ENCODE assay signal across 10 mouse cellular contexts in the genomic region with DNA sequence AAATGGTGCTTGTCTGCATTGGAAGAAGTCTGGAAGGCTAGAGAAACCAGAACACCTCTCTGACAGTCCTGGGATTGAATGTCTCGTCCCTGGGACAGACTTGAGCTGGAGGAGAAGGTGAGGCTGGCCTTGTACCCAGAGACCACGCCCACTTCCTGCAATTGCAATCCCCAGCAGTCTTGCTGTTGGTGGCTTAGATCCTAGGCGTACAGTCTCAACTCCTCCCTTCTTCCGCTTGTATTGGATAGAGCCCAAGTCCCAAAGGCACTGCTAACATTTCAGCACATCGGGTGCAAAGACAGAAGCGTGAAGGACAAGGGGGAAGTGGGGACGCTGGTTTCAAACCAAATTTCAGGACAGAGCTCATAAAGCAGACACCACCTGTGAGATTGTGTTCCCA.
A peak's percentile ranks its signal among the peaks of the same experiment; 100 is the strongest.
DNase-seq lines count a peak whose midpoint lies in the region; ATAC-seq lines count a peak whose summit lies in the region.
"Had no signal": no experiment of that assay in that cellular context is flagged by ENCODE, and none has a peak within 500 bp of the region (broad histone marks: within the 10 kb centered on the region; RNA-seq: fewer than 3 reads in every experiment).

No protein-coding gene starts in this region.

- DNase-seq in embryo, embryonic 10 days (ENCODE audit: low spot score) = peak; percentile 25
- no peak for DNase-seq in embryo, embryonic 9.5 days (ENCODE audit: extremely low spot score)
- DNase-seq in lung, postnatal 36 days = peak; percentile 15
- no peak for DNase-seq in layer of hippocampus, adult 9-11 months
- DNase-seq in forebrain, embryonic 11.5 days (ENCODE audit: low spot score) = no peak
- DNase-seq in cerebellum, postnatal 10 days = no peak

- H3K9ac ChIP-seq in heart, embryonic 13.5 days = no peak overlapping the region
- no peak overlapping the region for H3K9ac ChIP-seq in forebrain, embryonic 11.5 days (ENCODE audit: low read length)
- H3K9ac ChIP-seq: hindbrain, embryonic 12.5 days; neural tube, embryonic 15.5 days had no signal

- peaks cover 13% of the 10 kb centered on the region for H3K4me1 ChIP-seq in heart, embryonic 13.5 days
- H3K4me1 ChIP-seq in forebrain, embryonic 11.5 days (replicated peaks; ENCODE audit: control insufficient read depth, insufficient read depth, low read length) = no peaks in the 10 kb centered on the region
- H3K4me1 ChIP-seq: hindbrain, embryonic 12.5 days; neural tube, embryonic 15.5 days had no signal

- H3K36me3 ChIP-seq in heart, embryonic 13.5 days = no peaks in the 10 kb centered on the region
- no peaks in the 10 kb centered on the region for H3K36me3 ChIP-seq in forebrain, embryonic 11.5 days (ENCODE audit: control insufficient read depth, insufficient read depth, low read length)
- H3K36me3 ChIP-seq: hindbrain, embryonic 12.5 days; neural tube, embryonic 15.5 days had no signal

- no peak overlapping the region for H3K4me3 ChIP-seq in heart, embryonic 13.5 days
- no peak overlapping the region for H3K4me3 ChIP-seq in forebrain, embryonic 11.5 days (ENCODE audit: low read depth, low read length)
- H3K4me3 ChIP-seq: hindbrain, embryonic 12.5 days; neural tube, embryonic 15.5 days had no signal

- 29% methylated on average over 7 of the region's 7 CpGs for WGBS in heart, embryonic 13.5 days
- WGBS in forebrain, embryonic 11.5 days = 66% methylated on average over 7 of the region's 7 CpGs

- H3K27me3 ChIP-seq in heart, embryonic 13.5 days (replicated peaks) = no peaks in the 10 kb centered on the region
- no peaks in the 10 kb centered on the region for H3K27me3 ChIP-seq in forebrain, embryonic 11.5 days (ENCODE audit: control insufficient read depth, insufficient read depth, low read length)
- H3K27me3 ChIP-seq: hindbrain, embryonic 12.5 days; neural tube, embryonic 15.5 days had no signal

- ATAC-seq in CD4-positive, CD25-positive, alpha-beta regulatory T cell, adult 4 months = peak; percentile 68
- no peak for ATAC-seq in heart, embryonic 13.5 days (ENCODE audit: extremely low read depth, insufficient number of reproducible peaks, low FRiP score, low TSS enrichment)
- no peak for ATAC-seq in forebrain, embryonic 11.5 days (replicated peaks; ENCODE audit: low FRiP score)

- H3K27ac ChIP-seq in heart, embryonic 13.5 days (replicated peaks) = no peak overlapping the region
- no peak overlapping the region for H3K27ac ChIP-seq in forebrain, embryonic 11.5 days (ENCODE audit: low read depth, low read length)
- H3K27ac ChIP-seq: hindbrain, embryonic 12.5 days; neural tube, embryonic 15.5 days had no signal

- 0 out of 2 replicates have a peak overlapping the region, but pooled peaks have one; percentile 5 for H3K4me2 ChIP-seq in heart, embryonic 13.5 days
- H3K4me2 ChIP-seq in forebrain, embryonic 11.5 days (ENCODE audit: low read depth, low read length, severe bottlenecking) = no peak overlapping the region
- H3K4me2 ChIP-seq: hindbrain, embryonic 12.5 days; neural tube, embryonic 15.5 days had no signal

- H3K9me3 ChIP-seq in heart, embryonic 13.5 days = no peaks in the 10 kb centered on the region
- H3K9me3 ChIP-seq in forebrain, embryonic 11.5 days (ENCODE audit: control insufficient read depth, low read length) = no peaks in the 10 kb centered on the region
- H3K9me3 ChIP-seq: hindbrain, embryonic 12.5 days; neural tube, embryonic 15.5 days had no signal

Comparison
In these comparisons a context has a peak if more than half of its experiments do, and no peak if none do; other contexts are left out.
1. DNase-seq: peak in embryo, embryonic 10 days (single experiment) and lung, postnatal 36 days (single experiment); none in embryo, embryonic 9.5 days (single experiment), layer of hippocampus, adult 9-11 months (single experiment), forebrain, embryonic 11.5 days (single experiment) and cerebellum, postnatal 10 days (0 of 2).